Mouse (Mus musculus) lung, postnatal 25 days (tissue): ENCODE measurements at regions not wholly inside any gene's neighbourhood (a gene's known extent, or its start where the extent isn't known, plus 50 kb on each side); places are given as distances from the start of the nearest gene placed in this dataset.

Source experiments
- DNase-seq: peaks from one replicate; pipeline ENCODE4 v3.0.0; 2022; ENCODE audit warnings: low spot score

DNA sequence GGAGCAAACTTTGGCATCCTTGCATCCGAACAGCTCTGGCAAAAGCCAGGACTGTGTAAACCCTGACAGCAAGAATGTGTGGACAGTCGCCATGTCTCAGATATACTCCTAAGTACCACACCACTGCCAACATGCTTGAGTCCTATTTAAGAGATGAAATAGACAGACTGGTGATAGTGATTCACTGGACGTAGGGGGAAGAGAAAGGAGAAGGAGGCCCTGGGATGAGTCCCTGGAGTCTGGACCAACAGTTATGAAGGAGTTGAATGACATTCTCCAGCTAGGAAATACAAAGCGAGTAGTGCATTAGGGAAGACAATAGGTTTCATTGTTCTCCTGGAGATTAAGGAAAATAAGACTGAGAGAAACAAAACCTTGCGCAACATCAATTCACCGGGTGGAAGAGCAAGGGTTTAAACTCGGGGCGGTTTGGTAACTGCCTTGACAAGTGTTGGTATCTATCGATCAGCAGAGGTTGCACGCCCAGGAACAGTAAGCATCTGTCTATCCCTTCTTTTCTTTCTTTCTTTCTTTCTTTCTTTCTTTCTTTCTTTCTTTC lies 54.3 kb upstream of the Nrbf2 start:
- no peak for DNase-seq

DNA sequence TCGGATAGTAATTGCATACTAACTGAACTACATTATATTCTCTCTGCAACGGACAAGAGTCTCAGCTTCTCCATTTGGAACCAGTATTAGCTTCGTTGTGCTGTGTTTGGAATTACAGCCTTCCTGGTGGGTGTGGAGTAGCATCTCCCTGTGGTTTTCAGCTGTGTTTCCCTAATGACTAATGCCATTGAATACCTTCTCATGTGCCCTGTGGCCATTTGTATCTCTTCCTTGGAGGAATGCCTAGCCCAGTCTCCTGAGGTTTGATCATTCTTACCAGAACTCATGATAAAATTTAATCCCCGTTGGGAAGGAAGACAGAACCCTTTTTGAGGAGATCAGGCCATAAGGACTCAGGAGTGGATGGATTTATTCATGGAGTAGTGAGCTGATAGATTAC lies 59.6 kb upstream of the Nrbf2 start:
- no peak for DNase-seq

DNA sequence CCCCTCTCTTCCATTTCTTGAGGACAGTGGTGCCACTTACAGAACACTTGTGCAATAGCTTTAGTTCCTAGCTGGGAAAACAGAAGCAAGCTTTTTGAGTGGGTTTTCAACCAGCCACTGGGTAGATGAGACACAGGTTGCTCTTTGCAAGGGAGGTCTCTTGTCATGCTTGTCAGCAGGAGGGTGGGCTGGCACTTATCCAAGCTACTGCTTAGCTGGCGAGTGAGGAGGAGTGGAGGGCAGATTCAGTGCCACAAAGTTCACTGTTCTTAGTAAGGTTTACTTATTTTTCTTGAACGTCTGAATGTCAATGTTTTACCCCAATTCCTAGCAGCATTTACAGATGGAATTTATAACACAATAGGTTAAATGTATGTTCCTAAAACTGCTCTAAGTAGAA lies 65.9 kb upstream of the Nrbf2 start:
- no peak for DNase-seq

DNA sequence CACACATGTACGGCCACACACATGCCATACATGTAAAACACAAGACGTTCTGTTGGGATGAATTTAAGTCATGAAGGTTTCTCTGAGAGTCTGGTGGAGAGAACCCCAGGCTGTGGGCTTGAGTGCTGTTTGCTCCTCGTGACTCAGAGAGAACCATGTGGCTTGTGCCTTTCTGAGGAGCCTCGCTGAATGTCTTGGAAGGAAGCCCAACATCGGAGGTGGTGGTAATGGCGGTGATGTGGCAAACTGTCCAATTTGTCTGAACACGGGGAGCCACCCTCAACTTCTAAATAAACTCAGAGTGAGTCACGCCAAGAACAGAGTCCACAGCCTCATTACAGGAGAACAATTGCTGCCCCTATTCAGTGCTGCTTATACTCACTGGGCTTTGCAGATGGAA lies 75.7 kb upstream of the Nrbf2 start:
- no peak for DNase-seq

DNA sequence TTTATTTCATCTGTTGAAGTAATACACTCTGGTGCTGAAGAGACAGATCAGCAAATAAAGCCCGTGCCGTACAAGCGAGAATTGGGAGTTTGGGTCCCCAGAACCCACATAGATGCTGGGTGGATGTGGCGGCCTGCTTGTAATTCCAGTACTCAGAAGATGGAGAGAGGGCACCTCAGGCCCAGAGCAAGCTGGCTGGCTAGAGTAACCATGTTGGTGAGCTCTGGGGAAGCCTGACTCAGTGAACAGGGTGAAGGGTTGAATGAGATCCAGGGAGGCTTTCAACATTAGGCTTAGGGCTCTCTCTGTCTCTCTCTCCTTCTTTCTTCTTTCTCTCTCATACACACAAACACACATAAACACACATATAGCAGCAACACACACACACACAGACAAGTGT lies 76.2 kb upstream of the Nrbf2 start:
- DNase-seq = no peak

DNA sequence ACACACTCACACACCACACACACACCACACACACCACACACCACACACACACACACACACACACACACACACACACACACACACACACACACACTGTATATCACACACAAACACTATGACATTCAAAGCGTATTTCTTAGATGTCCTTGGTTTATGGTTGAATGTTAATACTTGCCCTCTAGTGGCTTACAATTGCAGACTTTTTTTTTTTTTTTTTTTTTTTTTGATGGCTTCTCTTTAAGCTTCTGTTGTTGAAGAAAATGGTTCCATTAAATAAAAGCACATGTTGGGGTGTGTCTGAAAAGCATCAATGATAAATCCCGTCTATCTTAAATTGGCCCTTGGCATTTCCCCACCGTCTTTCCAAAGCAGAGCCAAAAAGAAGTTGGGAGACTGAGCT lies 79.5 kb upstream of the Nrbf2 start:
- no peak for DNase-seq

DNA sequence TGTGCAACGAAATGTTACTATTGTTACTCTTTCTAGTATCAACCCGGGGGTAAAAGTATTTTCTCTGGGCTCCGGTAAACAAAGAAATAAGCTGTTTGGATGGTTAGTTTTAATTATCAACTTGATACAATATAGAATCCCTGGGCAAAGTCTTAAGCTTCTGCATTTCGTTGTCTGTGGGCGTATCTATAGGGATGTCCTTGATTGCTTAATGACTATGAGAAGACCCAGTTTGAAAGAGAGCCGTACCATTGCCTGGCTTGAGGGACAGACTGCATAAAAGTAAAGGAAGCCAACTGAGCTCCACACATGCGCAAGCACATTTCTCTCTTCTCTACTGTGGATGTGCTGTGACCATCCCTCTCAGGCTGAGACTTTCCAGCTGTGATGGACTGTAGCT lies 80.1 kb upstream of the Nrbf2 start:
- no peak for DNase-seq

DNA sequence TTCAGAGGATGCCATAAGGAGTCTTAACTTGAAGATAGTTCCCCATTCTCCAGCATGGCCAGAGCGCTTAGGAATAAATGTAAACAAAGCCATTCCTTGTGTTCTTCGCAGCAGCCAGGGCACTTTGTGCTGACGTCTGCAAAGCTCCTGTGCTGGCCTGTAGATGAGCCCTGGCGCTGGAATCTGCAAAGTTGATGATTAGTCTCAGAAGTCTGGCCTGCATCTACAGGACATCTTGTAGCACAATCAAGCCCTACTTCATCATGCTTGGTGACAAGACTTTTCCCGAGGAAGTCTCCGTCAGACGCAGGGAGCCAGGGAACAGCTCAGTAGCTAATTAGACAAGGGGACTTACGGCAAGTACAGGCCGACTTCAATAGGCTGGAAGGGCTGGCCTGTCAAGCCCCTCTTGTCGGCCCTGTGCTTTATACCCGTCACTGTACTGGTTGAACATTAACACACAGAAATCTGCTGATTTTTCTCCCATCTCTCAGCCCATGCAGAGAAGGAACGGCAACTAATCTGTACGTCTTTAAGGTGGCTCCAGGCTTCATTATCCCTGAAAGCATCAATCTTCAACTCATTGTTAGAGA lies 87.6 kb upstream of the Nrbf2 start:
- DNase-seq = no peak

DNA sequence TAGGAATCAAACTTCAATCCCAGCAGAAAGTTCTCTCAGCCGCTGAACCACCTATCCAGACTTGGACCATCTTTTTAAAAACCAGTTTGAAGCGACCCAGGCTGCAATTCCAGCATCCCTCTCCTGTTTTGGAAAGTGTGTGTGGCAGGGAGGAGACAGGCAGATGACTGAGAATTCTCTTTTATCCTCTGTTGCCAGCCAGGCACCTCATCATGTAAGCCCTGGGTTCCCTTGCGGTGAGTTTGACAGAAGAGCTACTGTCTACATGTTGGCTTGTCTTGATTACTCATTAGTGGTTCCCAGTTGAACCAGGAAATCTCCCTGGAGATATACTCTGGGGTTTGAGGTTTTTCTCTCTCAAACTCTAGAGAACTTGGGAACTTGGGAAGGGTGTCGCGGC lies 91.5 kb upstream of the Nrbf2 start:
- DNase-seq = no peak

DNA sequence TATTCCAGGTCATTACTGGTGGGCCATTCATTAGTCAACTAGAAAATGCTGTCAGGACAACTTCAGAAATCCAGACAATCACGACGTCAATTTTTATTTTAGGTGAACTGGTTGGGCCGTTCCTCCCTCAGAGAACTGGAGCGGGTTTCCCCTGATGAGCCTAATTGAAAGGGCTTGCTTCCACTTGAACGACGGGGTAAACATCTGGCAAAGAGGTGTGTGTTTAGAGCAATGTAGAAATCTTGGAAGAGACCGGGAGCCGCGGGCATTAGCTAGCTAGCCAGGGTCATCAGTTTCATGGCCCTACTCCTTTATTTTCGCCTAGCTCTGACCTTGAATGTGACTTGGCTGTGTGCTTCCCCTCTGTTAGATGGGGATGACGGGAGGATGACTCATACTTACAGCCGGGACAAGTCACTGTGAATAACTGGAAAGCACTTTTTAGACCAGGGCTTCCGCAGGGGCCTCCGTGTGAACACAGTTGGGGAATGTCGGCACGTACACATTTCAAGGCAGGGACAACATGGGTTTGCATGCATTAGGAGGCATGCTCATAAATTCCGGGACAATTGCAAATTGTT lies 92.6 kb upstream of the Nrbf2 start:
- no peak for DNase-seq

DNA sequence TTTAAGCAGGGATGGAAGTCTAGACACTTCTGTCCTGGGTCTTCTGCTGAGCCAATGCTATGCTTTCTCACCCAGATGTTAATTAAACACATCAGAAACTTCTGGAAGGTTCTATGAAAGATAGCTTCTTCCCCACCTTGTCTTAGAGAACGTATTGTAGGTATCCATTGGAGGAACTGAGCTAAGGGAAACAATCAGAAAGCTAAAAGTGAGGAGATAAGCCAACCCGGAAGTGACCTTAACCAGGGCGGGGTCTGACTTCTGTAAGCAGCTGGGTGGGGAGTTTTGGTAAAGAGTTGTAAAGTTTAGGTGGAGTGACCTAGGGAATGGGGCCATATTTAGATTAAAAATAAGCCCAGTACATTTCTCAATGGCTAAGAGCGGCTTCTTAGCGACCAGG lies 95.1 kb upstream of the Nrbf2 start:
- DNase-seq = no peak

DNA sequence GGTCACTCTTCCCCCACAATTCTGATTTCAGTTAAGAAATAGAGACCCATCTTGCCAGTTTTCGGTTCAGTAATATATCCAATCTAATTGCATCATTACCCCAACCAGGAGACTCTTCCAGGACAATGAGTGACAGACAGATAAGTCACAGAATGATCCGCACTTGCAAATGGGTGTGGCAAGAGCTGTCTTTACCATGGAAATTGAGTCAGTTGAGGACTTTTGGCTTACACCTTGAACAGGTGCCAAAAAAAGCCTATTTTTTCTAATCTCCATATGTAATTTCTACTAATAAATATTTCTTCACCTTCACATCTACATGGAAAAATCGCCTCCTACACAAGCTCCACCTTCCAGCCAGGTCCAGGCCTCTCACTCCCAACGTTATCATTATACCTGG lies 98.2 kb upstream of the Nrbf2 start:
- DNase-seq = no peak

DNA sequence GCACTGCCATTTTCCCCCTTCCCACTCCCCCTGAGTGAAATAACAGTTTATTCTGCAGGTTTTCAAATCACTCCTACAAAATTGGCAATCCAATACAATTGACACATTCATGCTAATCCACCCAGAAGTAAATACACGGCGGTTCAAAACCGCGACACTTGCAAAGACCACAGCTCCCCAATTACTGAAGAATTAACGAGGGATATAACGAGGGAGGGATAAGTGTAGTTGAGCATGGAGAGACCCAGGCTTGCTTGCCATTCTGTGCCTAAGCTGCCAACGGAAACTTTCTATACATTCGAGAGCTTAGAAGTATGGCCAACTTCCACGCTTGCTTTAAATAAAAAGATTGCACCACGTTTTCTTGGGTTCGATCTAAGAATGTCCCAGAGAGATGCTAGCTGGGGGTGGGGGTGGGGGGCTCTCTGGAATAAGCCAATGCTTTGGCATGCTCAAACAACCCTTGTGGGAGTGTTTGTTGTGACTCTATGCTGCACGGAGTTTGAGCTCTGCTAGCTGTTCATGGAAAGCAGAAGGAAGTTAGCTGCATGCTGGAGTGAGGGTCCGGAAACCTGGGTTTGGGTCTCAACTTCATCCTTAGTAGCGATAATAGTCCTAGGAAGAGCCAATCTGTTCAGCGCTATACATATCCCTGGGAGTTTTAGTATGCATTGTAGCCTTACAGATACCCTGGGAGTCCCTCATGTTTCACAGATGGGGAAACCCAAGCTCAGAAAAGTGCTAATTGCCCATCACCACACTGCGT lies 98.9 kb upstream of the Nrbf2 start:
- no peak for DNase-seq

DNA sequence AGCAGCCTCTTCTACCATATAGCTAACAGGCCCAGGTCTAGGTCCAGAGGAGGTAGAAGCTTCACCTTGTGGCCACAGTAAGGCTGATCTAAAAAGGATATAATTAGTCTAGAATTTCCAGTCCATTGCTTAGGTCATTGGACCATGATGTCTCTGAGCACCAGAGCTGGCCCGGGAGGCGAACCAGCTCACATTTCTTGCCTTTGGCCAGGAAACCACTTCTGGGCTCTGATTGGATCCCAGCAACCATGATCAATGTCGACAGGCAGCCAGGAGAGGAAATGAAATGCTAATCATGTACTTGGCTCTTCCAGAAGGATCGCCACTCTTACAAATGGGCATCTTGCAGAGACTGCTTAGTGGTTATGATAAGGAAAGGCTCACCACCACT lies 99.5 kb upstream of the Nrbf2 start:
- no peak for DNase-seq

DNA sequence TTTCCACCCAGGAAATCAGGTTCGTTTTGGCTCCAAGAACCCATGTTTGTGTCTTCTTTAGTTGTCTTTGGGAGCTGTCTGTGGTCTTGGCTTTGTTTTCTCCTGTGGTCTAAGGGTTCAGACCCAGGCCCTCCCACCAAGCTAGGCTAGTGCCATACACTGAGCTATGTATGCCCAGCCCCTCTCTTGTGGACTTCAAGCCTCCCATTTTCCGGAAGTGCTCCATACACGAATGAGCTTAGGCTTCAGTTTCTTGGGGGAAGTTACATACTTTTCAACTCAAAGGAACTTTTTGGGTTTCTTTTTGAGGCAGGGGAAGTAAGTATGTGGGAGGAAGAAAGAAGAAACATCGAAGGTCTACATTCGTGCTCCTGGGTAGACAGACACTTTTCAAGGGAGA lies 100.9 kb upstream of the Nrbf2 start:
- no peak for DNase-seq

DNA sequence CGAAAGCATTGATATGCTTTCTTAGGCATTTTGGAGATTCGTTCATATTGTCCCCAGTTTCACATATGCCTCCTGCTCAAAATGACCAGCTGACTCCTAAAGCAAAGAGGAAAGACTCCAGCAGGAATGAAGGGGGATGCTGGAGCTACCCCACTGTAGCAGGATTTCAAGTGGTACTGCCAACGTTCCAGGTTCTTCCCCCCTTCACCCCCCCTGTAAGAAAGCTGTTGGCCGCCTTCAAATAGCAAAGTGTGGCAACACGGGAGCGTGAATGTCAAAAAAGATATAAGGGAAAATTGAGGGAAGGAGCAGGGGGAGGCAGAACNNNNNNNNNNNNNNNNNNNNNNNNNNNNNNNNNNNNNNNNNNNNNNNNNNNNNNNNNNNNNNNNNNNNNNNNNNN lies 103.7 kb upstream of the Nrbf2 start:
- no peak for DNase-seq

DNA sequence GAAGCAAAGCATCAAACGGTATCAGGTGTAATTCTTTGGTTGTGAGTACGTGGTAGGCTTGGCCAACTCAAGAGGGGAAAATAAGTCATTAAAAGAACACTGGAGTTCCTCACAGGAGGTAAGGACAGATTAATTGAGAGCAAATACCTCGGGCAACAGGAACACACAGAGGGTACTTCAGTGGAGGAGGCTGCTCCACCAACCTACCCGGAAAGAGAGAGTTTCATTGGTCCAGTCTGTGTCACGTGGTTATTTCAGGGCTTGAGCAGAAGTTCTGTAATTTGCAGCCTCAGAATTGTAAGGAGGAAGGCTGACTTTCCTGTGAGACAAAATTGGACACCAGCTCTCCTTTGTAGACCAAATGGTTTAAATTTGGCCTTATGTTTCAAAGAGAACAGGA lies 115.3 kb upstream of the Nrbf2 start:
- peak; percentile 73 for DNase-seq

DNA sequence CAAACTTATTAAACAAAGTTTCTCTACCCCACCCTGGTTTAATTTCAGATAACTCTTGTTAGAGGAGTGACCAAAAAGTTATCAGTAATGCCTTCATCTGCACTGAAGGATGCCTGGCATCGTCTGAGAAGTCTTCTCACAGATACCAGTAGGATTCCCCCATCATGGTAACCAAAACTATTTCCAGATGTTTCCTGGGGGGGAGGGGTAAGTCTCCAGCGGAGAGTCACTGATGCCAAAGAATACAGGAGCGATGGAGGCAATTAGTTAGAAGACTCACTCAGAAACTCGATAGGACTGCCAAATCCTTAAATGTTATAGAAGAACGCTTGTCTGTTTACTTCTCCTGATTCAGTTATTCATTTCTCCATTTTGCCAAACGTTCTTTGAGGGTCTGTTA lies 116.3 kb upstream of the Nrbf2 start:
- no peak for DNase-seq

DNA sequence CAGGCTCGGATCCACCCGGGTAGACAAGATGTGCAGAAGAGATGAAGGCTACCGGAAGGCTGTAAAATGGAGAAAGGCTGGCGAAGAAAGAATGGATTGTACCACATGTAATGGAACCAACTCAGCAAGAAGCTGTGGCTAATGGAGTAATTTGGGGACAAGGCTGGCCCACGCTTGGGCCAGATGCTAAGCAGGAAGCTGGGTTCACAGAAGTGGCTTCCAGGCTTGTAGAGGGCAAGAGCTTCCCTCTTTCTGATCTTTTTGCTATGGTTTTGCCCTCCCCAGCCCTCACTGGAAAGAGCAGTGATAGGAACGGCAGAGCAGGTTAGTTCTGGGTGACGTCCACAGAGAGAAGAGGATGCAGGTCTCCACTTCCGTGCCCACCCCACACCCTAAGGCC lies 117.7 kb upstream of the Egr2 start:
- DNase-seq = no peak

DNA sequence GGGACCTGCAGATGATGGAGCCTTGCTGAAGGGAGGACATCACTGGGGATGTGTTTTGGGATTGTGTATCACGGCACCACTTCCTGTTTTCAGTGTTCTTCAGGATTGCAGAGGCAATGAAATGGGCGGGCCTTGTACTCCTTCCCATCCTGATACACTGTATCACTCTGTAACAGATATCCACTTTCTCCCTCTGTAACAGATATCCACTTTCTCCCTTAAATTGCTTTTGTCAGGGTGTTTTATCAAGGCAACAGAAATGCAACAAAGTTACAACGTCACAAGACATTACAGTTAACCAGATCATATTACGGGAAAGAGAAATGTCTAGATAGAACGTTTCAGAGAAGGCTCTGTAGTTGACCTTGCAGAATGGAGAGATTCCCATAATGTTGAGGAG lies 114.5 kb upstream of the Egr2 start:
- no peak for DNase-seq

DNA sequence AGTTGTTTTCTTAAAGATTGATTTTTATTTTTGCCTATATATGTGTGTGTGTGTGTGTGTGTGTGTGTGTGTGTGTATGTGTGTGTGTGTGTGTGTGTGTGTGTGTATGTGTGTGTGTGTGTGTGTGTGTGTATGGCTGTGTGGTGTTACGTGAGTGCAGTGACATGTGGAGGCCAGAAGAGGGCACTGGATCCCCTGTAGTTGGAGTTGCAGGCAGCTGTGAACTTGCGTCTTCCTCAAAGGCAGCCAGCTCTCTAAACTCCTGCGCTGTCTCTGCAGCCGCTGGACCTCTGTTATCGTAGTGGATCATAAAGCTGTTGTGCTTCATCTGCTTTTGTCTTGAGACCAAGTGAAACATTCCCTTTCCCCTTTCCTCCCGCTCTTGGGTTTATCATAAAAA lies 109.9 kb upstream of the Egr2 start:
- DNase-seq = no peak

DNA sequence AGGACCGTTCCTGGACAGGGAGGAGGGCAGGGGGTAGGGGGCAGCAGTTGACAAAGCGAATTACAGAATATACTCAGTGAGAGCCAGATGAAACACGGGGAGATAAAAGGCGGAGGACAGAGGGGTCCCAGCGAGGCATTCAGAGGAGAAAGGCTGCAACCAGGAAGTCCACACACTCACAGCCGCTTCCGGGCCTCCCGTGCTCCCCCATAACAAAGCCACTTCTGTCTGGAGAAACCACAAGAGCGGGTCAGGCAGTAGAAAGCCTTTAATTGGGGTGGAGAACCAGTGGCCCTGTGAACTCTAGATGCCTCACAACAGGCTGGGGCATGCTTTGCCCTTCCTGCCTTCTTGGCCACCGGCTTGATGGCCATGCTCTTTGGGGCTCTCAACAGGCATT lies 108.1 kb upstream of the Egr2 start:
- no peak for DNase-seq

DNA sequence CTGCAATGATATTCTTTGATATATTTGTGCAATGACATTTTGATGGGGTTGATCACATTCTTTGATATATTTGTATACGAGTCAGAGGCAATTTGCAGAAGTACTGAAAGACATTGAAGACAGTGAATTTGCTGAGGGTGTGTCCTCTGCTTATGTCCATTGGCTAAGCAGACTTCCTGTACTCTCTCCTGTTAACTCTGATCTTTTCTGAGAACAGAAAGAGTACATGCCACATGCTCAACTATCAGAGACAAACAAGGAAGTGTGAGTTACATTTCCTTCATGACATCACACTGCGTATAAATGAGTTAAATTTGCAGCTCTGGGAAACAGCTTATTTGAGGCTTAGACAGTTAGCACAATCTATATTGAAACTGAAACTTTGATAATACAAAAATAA lies 104.5 kb upstream of the Egr2 start:
- no peak for DNase-seq
